Mouse (Mus musculus) stomach, embryonic 15.5 days (tissue): ENCODE results near the gene Phf6. TPM values are rescaled to one million over a fixed set of nuclear protein-coding genes. Genes with fewer than 3 reads are reported as not detected.
"Not testable (repeated sequence)": the region's sequence is repeated elsewhere in the genome, so short reads cannot be mapped to it uniquely, and the experiment has no call there.

Experiments used
- ATAC-seq: fragments of 200-750 bp; cut with Nextera tagmentation; 2 replicates; pipeline ENCODE4 v1.8.0; 2017; ENCODE audit warnings: low read depth, moderate number of reproducible peaks, moderate TSS enrichment; ENCODE audit not compliant: insufficient read depth, low FRiP score
- H3K27ac ChIP-seq: fragments of 300-500 bp; sonication (generic); 2 replicates; pipeline ENCODE4 v1.5.1; 2015; ENCODE audit warnings: mild to moderate bottlenecking, inconsistent platforms
- H3K27me3 ChIP-seq: fragments of 300-500 bp; sonication (generic); replicated peaks from 2 replicates; pipeline ENCODE4 v1.6.1; 2015; ENCODE audit warnings: inconsistent platforms
- H3K36me3 ChIP-seq: fragments of 300-500 bp; sonication (generic); 2 replicates; pipeline ENCODE4 v1.6.1; 2015; ENCODE audit warnings: inconsistent platforms
- H3K4me1 ChIP-seq: fragments of 300-500 bp; sonication (generic); 2 replicates; pipeline ENCODE4 v1.6.1; 2015; ENCODE audit warnings: inconsistent platforms
- H3K4me2 ChIP-seq: fragments of 300-500 bp; sonication (generic); 2 replicates; pipeline ENCODE4 v1.6.1; 2015; ENCODE audit warnings: mild to moderate bottlenecking, inconsistent platforms
- H3K4me3 ChIP-seq: fragments of 300-500 bp; sonication (generic); replicated peaks from 2 replicates; pipeline ENCODE4 v1.5.1; 2015; ENCODE audit warnings: inconsistent platforms
- H3K9ac ChIP-seq: fragments of 300-500 bp; sonication (generic); 2 replicates; pipeline ENCODE4 v1.6.1; 2015; ENCODE audit warnings: inconsistent platforms
- H3K9me3 ChIP-seq: fragments of 300-500 bp; sonication (generic); 2 replicates; pipeline ENCODE4 v1.6.1; 2016; ENCODE audit warnings: inconsistent platforms
- WGBS: fragments of 180-500 bp; shearing (Covaris S2); methylation state at CpG from one replicate; pipeline ENCODE4 v1.1.7; 2015; 5-methylcytosine and 5-hydroxymethylcytosine counted together
- polyA plus RNA-seq: library from polyadenylated mRNA; unstranded; fragments of >200 nt; fragmentation: Nextera tagmentation; extraction: Ambion mirVana; gene quantifications from 2 replicates; pipeline ENCODE4 v1.2.1, GENCODE M21; 2015

Phf6 gene
- polyA plus RNA-seq, result 26.4 and 30.4 TPM in 2 replicates

DNA sequence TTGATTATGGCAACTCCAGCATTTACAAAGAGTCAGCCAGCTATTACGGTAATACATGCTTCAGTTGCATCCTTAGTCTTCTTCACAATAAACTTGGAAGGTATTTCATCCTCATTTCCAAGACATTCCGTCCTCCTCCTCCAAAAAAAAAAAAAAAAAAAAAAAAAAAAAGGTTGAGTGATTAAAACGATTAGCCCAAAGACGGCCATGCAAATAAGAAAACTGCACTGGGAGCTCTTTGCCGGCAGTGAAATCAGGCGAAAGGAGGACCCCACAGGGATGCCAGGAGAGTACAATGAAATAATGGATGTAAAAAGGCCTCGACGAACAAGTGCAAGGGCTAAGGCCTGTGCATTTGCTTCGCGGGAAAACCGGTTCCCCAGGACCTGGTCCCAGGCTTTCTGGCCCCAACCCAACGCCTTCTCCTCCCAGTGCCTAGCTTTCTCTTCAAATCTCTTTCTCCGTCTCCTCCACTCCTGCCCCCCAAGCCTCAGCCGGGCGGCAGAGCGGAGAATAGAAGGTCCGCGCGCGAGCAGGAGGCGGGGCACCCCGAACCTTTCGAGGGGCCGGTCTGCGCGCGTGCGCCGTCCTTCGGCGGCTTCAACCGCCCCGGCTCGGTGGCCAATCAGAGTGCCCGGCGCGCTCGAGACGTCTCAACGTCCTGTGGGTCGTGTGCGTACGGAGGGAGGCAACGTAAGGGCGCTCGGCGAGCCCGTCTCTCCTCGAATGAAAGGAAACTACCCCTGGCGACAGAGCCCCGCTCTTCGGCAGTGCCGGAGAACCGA, at the start of gene Phf6:
TSS of gene Phf6 (plus strand) at position 680 of the 785 bp plus-strand sequence.
- H3K9ac ChIP-seq, result peak within 1 kb of the TSS; percentile 46
- H3K27ac ChIP-seq, result peak within 1 kb of the TSS; percentile 86
- H3K9me3 ChIP-seq, result no peaks in the 10 kb centered on the region
- H3K4me3 ChIP-seq, result peak within 1 kb of the TSS; percentile 65
- H3K4me1 ChIP-seq, result no peaks in the 10 kb centered on the region
- ATAC-seq, result peak; percentile 99
- H3K27me3 ChIP-seq, result no peaks in the 10 kb centered on the region
- peak within 1 kb of the TSS; percentile 60 for H3K4me2 ChIP-seq
- H3K36me3 ChIP-seq, result no peaks in the 10 kb centered on the region
- 18% methylated on average over 52 of the region's 54 CpGs for WGBS

DNA sequence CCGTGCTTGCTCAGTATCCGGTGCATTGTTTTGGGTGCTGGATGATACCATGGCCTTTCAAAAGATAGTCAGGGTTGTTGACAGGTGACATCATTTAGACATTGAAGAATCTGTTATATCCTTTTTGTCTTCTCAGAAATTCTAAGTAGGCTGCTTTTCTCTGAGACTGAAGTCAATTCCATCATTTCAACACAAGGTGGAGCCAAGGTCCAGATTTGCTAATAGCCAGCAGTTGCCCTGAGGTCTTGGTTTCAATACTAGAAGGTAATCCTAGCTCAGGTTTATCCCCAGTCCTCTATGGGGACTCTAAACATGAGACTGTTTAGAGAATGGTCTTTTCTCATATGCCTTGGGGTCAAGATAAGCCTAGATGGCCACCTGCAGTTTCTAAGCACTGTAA, 47.9 kb upstream of the Phf6 start:
- 68% methylated on average over 2 of the region's 2 CpGs for WGBS
- H3K9me3 ChIP-seq, result no peaks in the 10 kb centered on the region
- ATAC-seq, result no peak

DNA sequence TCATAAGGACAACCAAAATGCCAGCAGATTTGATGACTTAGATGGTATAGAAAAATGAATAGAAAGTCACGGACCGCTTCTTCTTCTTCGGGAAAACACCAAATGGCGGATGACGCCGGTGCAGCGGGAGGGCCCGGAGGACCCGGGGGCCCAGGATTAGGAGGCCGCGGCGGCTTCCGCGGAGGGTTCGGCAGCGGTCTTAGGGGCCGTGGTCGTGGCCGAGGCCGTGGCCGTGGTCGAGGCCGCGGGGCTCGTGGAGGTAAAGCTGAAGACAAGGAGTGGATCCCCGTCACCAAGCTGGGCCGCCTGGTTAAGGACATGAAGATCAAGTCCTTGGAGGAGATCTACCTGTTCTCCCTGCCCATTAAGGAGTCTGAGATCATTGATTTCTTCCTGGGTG, 13.6 kb upstream of the Phf6 start:
- H3K4me3 ChIP-seq, ATAC-seq, H3K36me3 ChIP-seq, H3K27ac ChIP-seq, H3K9me3 ChIP-seq, H3K9ac ChIP-seq, H3K4me2 ChIP-seq, H3K4me1 ChIP-seq, H3K27me3 ChIP-seq: not testable (repeated sequence)
- WGBS, result 85% methylated on average over 16 of the region's 27 CpGs

More for the DNA sequence above, 47.9 kb upstream of the Phf6 start:
- H3K4me3 ChIP-seq, result no peak overlapping the region
- no peaks in the 10 kb centered on the region for H3K27me3 ChIP-seq
- H3K36me3 ChIP-seq, result no peaks in the 10 kb centered on the region
- H3K27ac ChIP-seq, result no peak overlapping the region
- H3K4me1 ChIP-seq, result no peaks in the 10 kb centered on the region
- H3K9ac ChIP-seq, result no peak overlapping the region
- no peak overlapping the region for H3K4me2 ChIP-seq

GRCm38 (mm10) chrX:52912372-52912728, 284 bp downstream of the Phf6 start:
- peak overlapping the region; percentile 50 for H3K4me2 ChIP-seq
- peak overlapping the region; percentile 65 for H3K4me3 ChIP-seq
- H3K9ac ChIP-seq, result peak overlapping the region; percentile 46; the same call in 1 of the 2 replicates
- no peaks in the 10 kb centered on the region for H3K9me3 ChIP-seq
- 29% methylated on average over 26 of the region's 26 CpGs for WGBS
- H3K36me3 ChIP-seq, result no peaks in the 10 kb centered on the region
- no peaks in the 10 kb centered on the region for H3K4me1 ChIP-seq
- ATAC-seq, result no peak
- H3K27ac ChIP-seq, result peak overlapping the region; percentile 86
- H3K27me3 ChIP-seq, result no peaks in the 10 kb centered on the region

DNA sequence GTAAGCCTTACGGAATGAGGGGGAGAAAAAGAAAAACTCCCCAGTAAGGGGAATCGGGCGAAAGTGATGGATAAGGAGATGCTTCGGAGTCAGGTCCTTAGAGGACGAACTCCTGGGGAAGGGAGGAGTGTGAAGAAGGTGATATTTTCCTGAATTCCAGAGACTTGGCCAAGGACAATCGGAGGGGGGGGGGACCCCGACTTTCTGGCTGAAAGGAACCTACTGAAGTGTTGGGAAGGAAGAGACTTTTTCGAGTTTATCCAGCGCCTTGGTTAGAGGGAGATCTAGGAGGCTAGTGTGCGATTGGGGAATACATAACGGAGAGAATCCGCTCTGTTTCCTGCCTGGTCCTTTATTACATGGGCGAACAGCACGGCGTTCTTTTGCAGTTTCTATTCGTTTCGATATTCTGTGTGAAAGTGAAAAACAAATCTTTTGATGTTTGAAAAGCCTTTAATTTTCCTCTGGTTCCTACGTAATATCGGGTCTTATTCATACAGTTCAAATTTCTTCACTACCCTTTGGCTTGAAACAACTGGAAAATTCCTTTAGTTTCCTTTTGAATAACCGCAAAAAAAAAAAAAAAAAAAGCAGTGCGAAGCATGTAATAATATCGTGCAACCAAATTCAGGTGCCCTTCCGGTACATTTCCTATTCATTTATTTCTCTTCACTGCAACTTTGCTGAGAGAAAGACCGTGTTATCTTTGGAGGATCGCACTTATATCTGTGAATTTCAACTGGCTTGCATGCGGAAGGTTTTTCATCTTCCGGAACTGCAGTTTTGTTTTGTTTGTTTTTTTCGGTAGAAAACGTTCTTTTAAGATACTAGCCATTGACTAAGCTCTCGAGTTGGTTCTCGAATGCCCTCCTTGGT, 998 bp downstream of the Phf6 start:
- H3K4me3 ChIP-seq, result peak overlapping the region; percentile 65
- H3K27me3 ChIP-seq, result no peaks in the 10 kb centered on the region
- H3K9me3 ChIP-seq, result no peaks in the 10 kb centered on the region
- H3K4me2 ChIP-seq, result peak overlapping the region; percentile 50
- WGBS, result 18% methylated on average over 31 of the region's 31 CpGs
- H3K36me3 ChIP-seq, result no peaks in the 10 kb centered on the region
- no peak for ATAC-seq
- peak overlapping the region; percentile 25 for H3K9ac ChIP-seq
- 0 out of 2 replicates have a peak overlapping the region, but pooled peaks have one; percentile 21 for H3K27ac ChIP-seq
- no peaks in the 10 kb centered on the region for H3K4me1 ChIP-seq

DNA sequence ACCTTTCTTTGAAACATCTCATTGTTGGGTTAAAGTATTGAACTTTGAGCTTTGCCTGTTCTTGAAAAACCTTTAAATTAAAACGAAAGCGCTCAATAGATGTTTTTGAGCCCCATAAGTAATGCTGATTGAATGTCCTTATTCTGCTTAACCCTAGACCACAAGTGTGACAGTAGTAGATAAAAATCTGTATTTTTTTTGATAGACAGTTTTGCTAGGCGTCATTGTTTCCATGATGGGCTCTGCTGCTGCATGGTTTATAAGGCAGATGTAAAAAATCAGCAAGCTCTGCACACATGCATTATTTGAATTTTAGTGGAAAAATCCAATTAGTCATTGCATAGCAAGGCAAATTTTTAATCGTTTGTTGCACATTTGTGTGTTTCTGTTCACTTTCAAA, 1.8 kb downstream of the Phf6 start:
- no peak overlapping the region for H3K9ac ChIP-seq
- ATAC-seq, result no peak
- peak overlapping the region; percentile 65; the same call in 1 of the 2 replicates for H3K4me3 ChIP-seq

DNA sequence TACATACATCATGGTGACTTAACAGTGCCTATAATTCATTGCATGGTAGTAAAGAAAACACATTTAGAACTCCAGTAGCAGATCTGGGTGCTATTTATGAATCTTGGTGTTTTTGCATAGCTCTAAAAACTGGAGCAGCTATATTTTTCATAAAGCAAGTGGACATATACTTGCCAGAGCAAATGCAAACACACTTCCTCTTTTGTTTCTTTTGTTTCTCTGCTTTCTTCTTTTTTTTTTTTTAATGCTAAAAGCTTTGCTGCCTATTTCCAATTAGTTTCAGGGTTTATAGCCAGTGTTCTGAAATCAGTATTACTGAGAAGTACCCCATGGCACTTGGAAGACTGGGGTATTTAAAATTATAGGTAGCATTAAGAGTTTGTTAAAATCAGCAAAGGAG, 2.6 kb downstream of the Phf6 start:
- H3K4me3 ChIP-seq, result no peak overlapping the region
- no peaks in the 10 kb centered on the region for H3K4me1 ChIP-seq
- H3K27me3 ChIP-seq, result no peaks in the 10 kb centered on the region
- H3K9ac ChIP-seq, result no peak overlapping the region
- no peak overlapping the region for H3K27ac ChIP-seq
- no peak overlapping the region for H3K4me2 ChIP-seq
- no peak for ATAC-seq
- H3K36me3 ChIP-seq, result no peaks in the 10 kb centered on the region
- H3K9me3 ChIP-seq, result no peaks in the 10 kb centered on the region

More for the DNA sequence above, 1.8 kb downstream of the Phf6 start:
- Histone ChIP-seq H3K9me3 (no peaks in the 10 kb centered on the region), H3K27me3 (no peaks in the 10 kb centered on the region), H3K36me3 (no peaks in the 10 kb centered on the region), H3K4me1 (no peaks in the 10 kb centered on the region), H3K27ac (no peak overlapping the region), H3K4me2 (peak overlapping the region; percentile 50)
- WGBS, result 61% methylated on average over 4 of the region's 4 CpGs

- 72% methylated on average over 7 of the region's 7 CpGs for WGBS
- ATAC-seq, result no peak
Observed at GRCm38 (mm10) chrX:52916516-52916915, 4.5 kb downstream of the Phf6 start.

DNA sequence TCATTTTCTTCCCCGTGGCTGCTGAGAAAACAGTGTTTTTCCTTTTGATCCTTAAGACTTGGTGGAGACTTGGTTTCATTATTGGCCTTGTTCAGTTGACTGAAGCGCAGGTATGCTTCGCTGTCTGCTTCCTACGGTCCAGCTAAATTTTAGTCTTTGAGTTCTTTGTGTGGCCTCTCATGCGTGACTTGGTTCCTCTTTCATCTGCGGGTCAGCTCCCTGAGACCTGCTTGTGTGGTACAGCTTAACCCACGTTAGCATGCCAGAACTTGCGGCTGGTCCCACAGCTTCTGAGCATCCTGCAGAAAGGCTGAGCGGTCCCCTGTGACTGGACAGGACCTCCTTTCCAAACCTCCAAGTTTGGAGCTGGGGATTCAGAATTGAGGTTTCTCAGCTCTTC, 14.7 kb downstream of the Phf6 start:
- Histone ChIP-seq H3K4me3 (no peak overlapping the region), H3K27me3 (no peaks in the 10 kb centered on the region), H3K36me3 (no peaks in the 10 kb centered on the region), H3K4me1 (no peaks in the 10 kb centered on the region), H3K4me2 (no peak overlapping the region), H3K9me3 (no peaks in the 10 kb centered on the region), H3K9ac (no peak overlapping the region), H3K27ac (no peak overlapping the region)
- no peak for ATAC-seq
- 86% methylated on average over 9 of the region's 9 CpGs for WGBS

More at GRCm38 (mm10) chrX:52916516-52916915, 4.5 kb downstream of the Phf6 start:
- no peaks in the 10 kb centered on the region for H3K4me1 ChIP-seq
- no peaks in the 10 kb centered on the region for H3K9me3 ChIP-seq
- H3K9ac ChIP-seq, result no peak overlapping the region
- no peaks in the 10 kb centered on the region for H3K36me3 ChIP-seq
- no peak overlapping the region for H3K27ac ChIP-seq
- H3K27me3 ChIP-seq, result no peaks in the 10 kb centered on the region
- no peak overlapping the region for H3K4me3 ChIP-seq
- H3K4me2 ChIP-seq, result no peak overlapping the region

DNA sequence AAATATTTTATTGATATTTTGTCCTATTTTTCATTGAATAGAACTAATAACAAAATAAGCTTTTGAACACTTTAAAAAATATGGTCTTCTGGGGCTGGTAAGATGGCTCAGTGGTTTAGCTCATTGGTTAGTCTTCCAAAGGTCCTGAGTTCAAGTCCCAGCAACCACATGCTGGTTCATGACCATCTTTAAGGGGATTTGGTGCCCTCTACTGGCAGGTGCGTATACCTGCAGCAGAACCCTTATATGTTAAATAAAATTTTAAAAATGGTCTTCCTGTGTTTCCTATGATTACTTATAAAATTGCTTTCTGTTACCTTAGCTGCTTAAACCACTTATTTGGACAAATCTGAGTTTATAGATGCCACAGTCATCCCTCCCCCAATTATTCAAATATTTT, 16.8 kb downstream of the Phf6 start:
- H3K36me3 ChIP-seq, result no peaks in the 10 kb centered on the region
- no peak overlapping the region for H3K27ac ChIP-seq
- 22% methylated on average over 1 of the region's 1 CpGs for WGBS
- H3K27me3 ChIP-seq, result no peaks in the 10 kb centered on the region
- H3K9me3 ChIP-seq, result no peaks in the 10 kb centered on the region
- no peak for ATAC-seq
- H3K4me1 ChIP-seq, result no peaks in the 10 kb centered on the region
- no peak overlapping the region for H3K4me3 ChIP-seq
- H3K9ac ChIP-seq, result no peak overlapping the region
- H3K4me2 ChIP-seq, result no peak overlapping the region

- H3K9me3 ChIP-seq, result no peaks in the 10 kb centered on the region
- H3K4me3 ChIP-seq, result no peak overlapping the region
- no peaks in the 10 kb centered on the region for H3K36me3 ChIP-seq
- H3K27me3 ChIP-seq, result no peaks in the 10 kb centered on the region
- ATAC-seq, result no peak
- no peak overlapping the region for H3K27ac ChIP-seq
- 82% methylated on average over 3 of the region's 3 CpGs for WGBS
- H3K4me1 ChIP-seq, result no peaks in the 10 kb centered on the region
- no peak overlapping the region for H3K4me2 ChIP-seq
- H3K9ac ChIP-seq, result no peak overlapping the region
Observed at GRCm38 (mm10) chrX:52929779-52930178, 17.7 kb downstream of the Phf6 start.

DNA sequence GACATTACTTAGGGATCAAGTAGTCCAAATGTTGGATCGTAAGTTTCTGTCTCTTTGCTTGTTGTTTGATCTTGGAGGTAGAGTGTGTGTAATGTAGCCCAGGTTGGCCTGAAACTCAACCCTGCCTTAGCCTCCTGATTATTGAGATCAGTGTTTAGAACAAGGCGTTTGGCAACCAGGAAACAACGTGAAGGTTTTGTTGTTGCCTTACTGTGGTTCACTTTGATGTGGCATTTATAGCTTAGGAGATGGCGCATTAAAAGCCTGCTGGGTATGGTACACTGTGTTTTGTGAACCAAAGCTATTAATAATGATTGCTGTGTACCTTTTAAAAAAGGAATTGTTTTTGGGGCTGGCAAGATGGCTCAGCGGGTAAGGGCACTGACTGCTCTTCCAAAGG, 18.1 kb downstream of the Phf6 start:
- no peak overlapping the region for H3K4me3 ChIP-seq
- ATAC-seq, result no peak
- no peaks in the 10 kb centered on the region for H3K27me3 ChIP-seq
- no peak overlapping the region for H3K9ac ChIP-seq
- H3K36me3 ChIP-seq, result no peaks in the 10 kb centered on the region
- H3K4me1 ChIP-seq, result no peaks in the 10 kb centered on the region
- no peak overlapping the region for H3K27ac ChIP-seq
- no peak overlapping the region for H3K4me2 ChIP-seq
- no peaks in the 10 kb centered on the region for H3K9me3 ChIP-seq
- WGBS, result 81% methylated on average over 5 of the region's 5 CpGs
